Mouse (Mus musculus) small intestine, adult 10 weeks (tissue): ENCODE measurements around the gene Ttc9b. TPM values are rescaled to one million over a fixed set of nuclear protein-coding genes. Genes with fewer than 3 reads are reported as not detected.

Experiments
- polyA plus RNA-seq: library from polyadenylated mRNA; stranded (reverse); fragments of 350-450 nt; fragmentation: Illumina TruSeq; extraction: RNeasy Lipid Tissue Mini Kit (QIAGEN cat#74804); gene quantifications from one replicate; pipeline ENCODE4 v1.2.3, GENCODE M21; 2014; ENCODE audit warnings: low replicate concordance

Gene Ttc9b
- polyA plus RNA-seq = not detected

GRCm38 (mm10) chr7:27653681-27654437, at the start of gene Ttc9b:
Gene Ttc9b (plus strand): TSS chr7:27653915.

DNA sequence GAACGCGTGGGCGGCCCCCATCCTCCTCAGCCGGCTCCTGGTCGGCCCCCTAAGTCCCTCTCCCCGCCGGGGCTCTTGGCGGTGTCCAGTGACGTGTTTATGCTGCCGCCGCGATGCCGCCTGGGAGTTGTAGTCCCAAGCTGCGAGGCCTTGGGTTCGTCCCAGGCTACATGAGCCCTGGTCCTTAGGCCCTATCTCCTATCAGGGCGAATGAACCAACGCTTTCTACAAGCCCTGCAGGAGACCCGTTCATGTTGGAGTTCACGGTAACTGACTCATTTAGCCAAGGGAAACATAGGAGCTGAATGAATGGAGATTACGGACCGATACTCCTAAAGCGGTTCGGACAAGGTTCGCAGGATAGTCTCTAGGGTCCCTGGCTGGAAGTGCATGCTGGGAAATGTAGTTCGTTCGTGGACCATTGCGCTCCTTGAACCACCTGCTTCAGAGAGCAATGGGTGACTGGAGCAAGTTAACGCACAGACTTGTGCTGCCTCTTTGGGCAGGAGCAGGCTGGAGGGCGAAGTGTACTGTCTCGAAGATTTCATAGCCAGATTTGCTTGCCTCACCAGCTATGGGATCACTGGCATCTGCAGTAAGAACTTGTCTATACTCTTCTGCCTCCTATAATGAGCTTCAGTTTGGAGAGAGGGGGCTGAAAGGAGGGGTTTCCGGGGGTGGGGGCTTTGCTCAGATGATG, 21.0 kb downstream of the Ttc9b start, which contains the start of gene Map3k10:
TSS of gene Map3k10 (minus strand) at position 77 of the 700 bp plus-strand sequence.

GRCm38 (mm10) chr7:27688815-27689612, 35.3 kb downstream of the Ttc9b start, which contains the start of gene Zfp607b:
Gene Zfp607b (plus strand): TSS chr7:27689340.

Other genes with a start within 250 kb of the Ttc9b start
- gene Sptbn4, start 206.2 kb upstream of the Ttc9b start, polyA plus RNA-seq = not detected
- gene Blvrb, start 205.9 kb upstream of the Ttc9b start, polyA plus RNA-seq = not detected
- gene Sertad3, start 180.1 kb upstream of the Ttc9b start, polyA plus RNA-seq = 1.2 TPM
- 0.71 TPM for gene Sertad1, start 167.0 kb upstream of the Ttc9b start, polyA plus RNA-seq
- gene Prx, start 154.6 kb upstream of the Ttc9b start, polyA plus RNA-seq = not detected
- gene Hipk4, start 130.6 kb upstream of the Ttc9b start, polyA plus RNA-seq = 0.15 TPM
- not detected for gene Pld3, start 100.7 kb upstream of the Ttc9b start, polyA plus RNA-seq
- 2.2 TPM for gene 2310022A10Rik, start 100.7 kb upstream of the Ttc9b start, polyA plus RNA-seq
- gene Akt2, start 62.4 kb upstream of the Ttc9b start, polyA plus RNA-seq = 2.2 TPM
- not detected for gene Map3k10, start 20.7 kb downstream of the Ttc9b start, polyA plus RNA-seq
- gene Zfp607b, start 35.4 kb downstream of the Ttc9b start, polyA plus RNA-seq = 1.2 TPM
- gene Zfp60, start 77.5 kb downstream of the Ttc9b start, polyA plus RNA-seq = 16.3 TPM
- gene Zfp626, start 153.3 kb downstream of the Ttc9b start, polyA plus RNA-seq = 15.1 TPM
- gene Zfp59, start 184.7 kb downstream of the Ttc9b start, polyA plus RNA-seq = 10.1 TPM
- gene Zfp607a, start 203.6 kb downstream of the Ttc9b start, polyA plus RNA-seq = 5.0 TPM